Mouse (Mus musculus) mature B cell (primary cell): Measurements from ENCODE around the gene Mllt11.

Experiments
- in situ Hi-C: fragments of 300-500 bp; cut with MboI; formaldehyde crosslinking; loops from 2 replicates; pipeline ENCODE4 v1.14.3; 2019

The Mllt11 gene

DNA sequence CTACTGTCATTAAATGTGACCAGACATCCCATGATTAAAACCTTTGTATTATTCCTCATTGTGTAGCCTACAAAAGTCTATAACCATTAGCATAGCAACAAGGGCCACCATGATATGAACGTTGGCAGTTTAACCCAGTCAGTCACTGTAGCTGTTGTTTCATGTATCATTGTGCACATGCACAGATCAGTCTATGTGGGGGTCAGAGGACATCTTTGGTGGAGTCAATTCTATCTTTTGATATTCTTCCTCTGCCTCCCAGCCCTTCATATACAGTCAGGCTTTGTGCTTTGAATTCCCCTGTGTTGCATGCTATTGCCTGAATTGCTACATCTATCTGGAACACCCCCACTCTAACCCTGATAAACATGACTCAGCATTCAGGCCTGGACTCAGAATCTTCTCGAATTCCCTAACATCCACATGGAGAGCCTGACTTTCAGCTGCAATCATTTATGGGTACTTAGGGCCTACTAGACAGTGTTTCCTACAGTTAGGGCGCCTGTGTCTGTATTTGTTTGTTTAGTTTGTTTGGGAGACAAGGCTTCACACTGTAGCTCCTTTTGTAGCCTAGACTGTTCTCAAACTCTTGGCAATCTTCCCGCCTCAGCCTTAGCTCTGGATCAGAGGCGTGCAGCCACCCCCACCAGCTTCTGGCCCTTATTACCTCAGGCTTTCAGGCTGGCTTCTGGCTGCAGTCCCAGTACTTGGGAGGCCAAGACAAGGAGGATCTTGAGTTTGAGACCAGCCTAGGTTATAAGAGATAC, 14.7 kb upstream of the Mllt11 start:
- in situ Hi-C loops = no loop called here

GRCm38 (mm10) chr3:95243086-95243485, 11.1 kb upstream of the Mllt11 start:
- in situ Hi-C loops = no loop called here

DNA sequence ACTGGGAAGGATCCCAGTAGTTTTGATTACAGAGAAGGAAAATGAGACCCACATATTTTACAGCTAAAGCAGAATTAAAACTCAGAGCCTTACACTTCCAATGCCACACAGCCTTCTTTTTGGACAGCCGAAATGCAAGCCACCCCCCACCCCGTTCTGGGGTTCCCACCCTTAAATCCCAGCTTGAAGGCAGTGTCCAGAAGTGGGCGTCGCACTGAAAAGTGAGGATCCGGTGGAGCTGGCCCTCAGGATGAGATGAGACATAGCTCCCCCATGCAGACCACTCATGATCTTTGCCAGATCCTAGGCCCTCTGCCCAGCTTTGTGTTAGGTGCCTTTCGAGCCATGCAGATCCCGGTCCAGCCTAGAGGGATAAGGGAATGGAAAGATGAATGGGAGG, 9.5 kb upstream of the Mllt11 start, which contains the start of gene Gm128:
Gm128 (minus strand) TSS at position 101 of the 400 bp plus-strand sequence.
- in situ Hi-C loops = no loop called here

GRCm38 (mm10) chr3:95240900-95241299, 8.9 kb upstream of the Mllt11 start:
- in situ Hi-C loops = no loop called here

DNA sequence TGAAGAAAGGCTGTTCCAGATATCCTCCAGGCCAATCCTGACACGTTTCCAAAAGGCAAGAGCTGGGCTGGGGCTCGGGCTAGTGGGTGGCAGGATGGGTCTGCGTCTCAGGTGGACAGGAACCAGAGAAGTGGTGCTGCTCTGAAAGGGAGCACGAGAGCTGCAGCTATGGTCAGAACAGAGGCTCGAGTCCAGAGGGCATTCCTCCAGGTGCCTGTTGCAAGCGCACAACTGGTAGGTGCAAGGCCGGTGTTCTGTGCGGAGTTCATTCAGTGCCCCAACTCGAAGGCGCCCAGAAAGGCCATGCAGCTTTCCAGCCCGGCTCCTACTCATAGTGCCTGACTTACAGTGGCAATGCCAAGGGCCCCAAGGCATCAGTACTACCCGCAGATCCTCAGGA, 8.0 kb upstream of the Mllt11 start:
- in situ Hi-C loops = no loop called here

GRCm38 (mm10) chr3:95239022-95239421, 7.1 kb upstream of the Mllt11 start:
- in situ Hi-C loops = no loop called here

- in situ Hi-C loops = no loop called here
Measured at GRCm38 (mm10) chr3:95237541-95238099, 5.6 kb upstream of the Mllt11 start.

DNA sequence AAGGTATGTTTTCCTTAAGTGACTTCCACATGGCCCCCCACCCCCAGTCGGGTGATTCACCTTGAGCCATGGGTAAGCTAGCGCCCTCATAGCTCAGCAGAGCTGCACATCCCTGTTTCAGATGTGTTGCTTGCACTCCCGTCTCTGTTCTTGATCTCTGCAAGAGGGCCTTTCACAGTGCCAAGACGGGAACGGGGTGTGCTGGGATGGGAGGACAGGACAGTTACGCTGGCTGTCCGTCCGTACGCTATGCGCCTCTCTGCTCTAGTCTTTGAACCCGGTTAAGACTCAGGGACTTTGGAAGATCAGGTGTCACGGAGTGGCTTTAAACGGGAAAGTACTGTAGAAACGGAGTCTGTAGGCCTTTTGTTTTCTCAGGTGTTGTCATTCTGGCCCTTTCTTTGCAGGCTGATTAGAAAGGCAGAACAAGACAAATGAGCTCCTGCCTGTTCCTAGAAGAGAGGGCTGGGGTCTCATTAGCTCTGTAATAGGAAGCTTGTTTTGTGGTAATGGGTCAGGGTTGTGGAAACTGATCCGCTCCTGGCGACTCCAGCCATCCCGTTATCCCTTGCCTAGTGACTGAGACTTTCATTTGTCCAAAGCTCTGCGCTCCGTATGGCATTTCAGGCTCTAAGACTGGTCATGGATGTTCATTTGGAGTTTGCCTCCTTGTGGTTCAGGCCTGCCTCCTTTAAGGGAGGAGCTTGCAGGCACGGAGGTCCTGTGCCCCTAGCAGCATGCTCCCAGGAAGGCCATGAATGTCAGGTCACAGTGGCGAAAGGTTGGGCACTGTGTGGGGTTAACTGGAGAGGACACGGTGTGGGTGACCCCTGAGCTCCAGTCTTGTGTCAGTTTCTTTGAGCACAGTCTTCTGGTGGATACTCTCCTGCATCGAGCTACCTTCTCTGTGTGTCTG, 3.7 kb upstream of the Mllt11 start:
- in situ Hi-C loops = no loop called here

DNA sequence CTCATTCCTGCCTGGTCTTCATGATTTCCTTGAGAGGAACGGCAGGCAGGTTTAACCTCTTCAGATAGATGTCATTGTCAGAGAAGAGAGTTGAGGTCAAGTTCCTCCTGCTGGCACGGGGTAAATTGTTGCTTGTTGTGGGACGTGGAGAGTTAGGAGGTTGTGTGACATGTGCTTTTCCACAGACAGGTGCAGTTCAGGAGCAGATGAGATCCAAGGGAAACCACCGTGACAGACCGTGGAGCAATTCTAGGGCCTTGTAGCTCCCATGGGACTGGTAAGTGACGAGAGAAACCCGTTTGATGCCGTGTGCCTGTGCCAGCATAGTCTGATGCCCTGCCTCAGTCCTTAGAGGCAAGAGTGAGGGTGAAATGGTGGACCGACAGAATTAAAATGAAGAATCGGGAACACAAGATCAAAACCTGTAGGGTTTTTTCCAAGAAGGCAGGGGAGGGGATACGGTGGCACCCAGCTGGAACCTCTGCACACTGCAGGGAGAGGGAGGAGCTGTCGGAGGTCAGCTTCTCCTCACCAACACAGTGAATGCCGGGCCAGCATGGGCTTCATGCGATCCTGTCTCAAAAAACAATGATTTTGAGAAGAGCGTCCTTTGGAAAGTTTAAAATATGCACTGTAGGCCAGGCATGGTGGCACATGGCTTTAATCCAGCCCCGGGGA, 1.5 kb upstream of the Mllt11 start:
- in situ Hi-C loops = no loop called here

GRCm38 (mm10) chr3:95232771-95233170, 800 bp upstream of the Mllt11 start:
- in situ Hi-C loops = no loop called here

DNA sequence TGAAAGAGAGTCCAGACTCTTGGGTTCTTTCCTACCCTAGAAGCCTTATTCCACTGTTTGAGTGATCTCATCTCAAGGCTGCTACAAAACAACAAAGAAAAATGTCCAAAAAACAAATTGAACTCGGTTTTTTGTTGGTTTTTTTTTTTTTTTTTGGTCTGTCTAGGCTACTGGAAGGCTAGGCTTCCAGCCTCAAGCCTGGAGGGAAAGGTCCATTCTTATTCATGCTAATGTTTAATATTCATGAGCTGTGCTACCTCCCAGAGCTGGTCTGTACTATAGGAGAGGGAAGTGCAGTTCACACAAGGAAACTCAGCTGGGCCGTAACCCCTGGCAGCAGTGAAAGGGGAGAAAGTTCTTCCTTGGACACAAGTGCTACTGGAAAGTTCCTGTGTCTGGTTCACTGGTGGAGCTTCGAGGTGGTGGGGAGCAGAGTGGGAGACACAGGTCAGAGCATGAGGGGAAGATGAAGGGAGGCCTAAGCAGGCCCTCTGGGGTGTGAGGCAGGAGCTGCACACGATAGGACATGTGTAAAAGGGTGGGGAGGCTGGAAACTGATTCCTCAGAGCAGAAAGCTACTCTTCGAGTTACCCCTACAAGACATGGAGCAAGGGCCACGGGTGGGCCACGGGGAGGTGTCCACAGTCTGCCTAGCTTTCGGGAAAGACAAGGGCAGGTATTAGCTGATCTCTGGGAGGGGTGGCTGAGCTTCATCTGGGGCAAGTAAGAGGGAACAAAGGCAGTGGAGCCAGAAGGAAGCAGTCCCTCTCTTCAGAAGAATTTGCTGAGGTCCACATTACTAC, 1.3 kb downstream of the Mllt11 start:
- in situ Hi-C loops = no loop called here

- in situ Hi-C loops = no loop called here
Measured at GRCm38 (mm10) chr3:95229781-95230494, 2.0 kb downstream of the Mllt11 start.

DNA sequence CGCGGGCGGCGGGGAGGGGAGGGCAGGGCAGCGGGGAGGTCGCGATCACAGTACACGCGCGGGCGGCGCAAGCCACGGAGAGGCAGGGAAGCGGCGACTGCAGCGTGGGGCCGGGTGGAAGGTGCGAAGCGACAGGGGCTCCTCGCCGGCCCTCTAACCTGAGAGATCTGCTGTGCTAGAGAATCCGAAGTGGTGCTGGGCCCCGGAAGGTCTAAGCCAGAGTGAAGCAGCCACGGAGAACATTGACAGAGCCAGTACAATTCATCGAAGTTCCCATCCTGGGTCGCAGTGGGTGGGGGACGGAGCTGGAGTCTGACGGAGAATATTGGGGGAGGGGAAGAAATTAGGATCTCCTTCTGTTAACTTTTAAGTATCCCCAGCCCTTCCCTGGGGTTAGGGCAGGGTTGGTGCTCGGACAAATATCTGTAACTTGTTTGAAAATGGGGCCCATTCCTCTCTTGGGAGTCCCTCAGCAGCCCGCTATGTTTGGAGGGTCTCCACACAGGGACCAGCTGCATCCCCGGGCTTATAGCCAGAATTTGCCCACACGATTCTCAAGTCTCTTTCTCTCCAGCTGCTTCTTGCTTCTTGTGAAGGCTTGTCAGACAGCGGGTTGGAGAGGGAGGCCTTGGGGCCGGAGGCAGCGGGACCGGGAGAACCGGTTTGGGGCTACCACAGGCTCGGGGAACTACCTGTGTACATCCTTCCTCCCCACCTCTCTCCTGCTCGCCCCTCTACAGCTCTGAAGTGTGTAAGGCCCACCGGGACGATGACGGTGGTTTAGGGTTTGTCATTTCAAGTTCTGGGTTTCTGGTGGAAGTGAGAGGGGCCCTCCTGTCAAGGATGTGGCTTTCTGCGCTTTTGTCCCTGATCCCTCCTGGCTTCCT, 2.8 kb downstream of the Mllt11 start:
- in situ Hi-C loops = no loop called here

DNA sequence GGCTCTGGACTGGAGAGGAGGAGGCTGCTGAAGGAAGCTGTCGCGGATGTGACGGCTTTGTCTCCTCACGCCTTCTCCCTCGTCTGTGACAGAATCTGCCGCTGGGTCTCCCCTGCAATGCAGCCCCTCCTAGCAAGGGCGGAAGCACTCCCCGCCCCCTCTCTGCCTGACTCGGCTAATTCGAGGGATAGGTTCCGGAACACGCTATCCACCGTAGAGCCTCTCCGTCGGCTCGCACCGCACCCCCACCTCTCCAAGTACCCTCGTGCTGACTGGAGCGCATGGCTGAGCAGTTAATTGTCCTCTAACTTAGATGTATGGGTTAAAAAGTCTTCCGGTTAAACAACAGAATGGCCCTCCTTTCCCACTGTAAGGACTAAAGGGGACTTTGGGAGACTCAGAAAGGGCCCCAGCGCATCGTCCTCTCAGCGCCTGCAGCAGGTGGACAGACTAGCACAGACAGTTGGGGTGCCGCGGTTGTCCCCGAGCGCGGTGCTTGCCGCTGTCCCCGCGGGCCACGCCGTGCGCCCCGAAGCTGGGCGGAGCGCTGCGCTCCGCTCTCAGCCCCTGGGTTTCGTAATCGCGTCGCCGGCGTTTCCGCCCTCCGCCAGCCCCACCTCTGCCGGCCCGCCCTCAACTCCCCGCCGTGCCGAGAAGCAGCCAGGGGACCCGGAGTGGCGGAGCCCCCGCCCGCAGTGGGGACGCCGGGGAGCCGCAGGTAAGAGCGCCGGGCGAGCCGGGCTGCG, 3.6 kb downstream of the Mllt11 start, which contains the start of gene Cdc42se1:
Cdc42se1 (plus strand) TSS at position 585 of the 746 bp plus-strand sequence.
- in situ Hi-C loops = no loop called here

GRCm38 (mm10) chr3:95227214-95227613, 4.8 kb downstream of the Mllt11 start:
- in situ Hi-C loops = no loop called here

- in situ Hi-C loops = no loop called here
Measured at GRCm38 (mm10) chr3:95224295-95224694, 7.7 kb downstream of the Mllt11 start.

DNA sequence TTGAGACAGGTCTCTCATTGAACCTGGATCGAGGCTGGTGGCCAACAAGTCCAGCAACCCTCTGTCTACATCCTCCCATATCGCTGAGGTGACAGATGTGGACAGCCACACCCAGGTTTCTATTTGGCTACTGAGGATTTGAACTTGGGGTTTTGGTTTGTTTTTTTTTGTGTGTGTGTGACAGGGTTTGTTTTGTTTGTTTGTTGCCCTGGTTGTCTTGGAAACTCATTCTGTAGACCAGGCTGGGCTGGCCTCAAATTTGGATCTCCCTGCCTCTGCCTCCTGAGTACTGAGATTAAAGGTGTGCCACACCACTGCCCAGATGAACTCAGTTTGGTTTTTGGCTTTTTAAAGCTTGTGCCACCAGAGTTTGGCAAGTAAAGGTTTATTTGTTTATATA, 8.9 kb downstream of the Mllt11 start:
- in situ Hi-C loops = no loop called here

GRCm38 (mm10) chr3:95218466-95219137, 13.4 kb downstream of the Mllt11 start:
- in situ Hi-C loops = loop anchor here (5.0 kb wide), 1 partner anchor 44 kb away; no protein-coding TSS in a partner anchor
